ENCODE assay signal across 15 mouse cellular contexts in the genomic region with DNA sequence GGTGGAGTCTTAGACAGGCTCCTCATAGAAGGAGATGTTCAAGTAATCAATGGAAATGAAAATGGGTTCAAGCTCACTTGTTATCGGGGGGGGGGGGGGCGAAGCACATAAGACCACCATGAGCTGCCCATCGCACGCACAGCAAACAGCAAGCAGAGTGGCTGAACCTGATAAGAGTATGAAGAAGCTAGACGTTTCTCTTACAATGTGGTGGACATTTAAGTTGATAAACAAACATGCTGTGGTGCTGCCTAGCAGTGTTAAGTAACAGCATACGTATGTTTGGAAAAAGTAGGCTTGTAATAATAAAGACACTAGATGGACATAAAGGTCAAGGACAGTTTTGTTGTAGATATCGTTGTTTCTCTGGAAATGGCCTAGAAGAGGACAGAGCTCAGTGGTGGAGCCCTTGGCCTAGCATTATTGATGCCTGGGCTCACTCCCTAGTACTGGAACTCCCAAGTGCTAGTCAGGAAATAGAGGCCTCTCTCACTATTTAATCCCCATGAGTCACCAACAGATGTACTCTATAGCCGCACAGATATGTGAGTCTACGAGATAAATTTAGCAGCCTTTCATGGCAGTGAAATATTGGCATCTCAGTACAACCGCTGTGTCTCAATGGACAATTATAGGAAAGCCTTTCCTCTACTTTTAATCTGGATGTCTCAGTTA. TPM values are rescaled to one million over a fixed set of nuclear protein-coding genes. Genes with fewer than 3 reads are reported as not detected.
DNase-seq lines count a peak whose midpoint lies in the region; ATAC-seq lines count a peak whose summit lies in the region.
"Had no signal": no experiment of that assay in that cellular context is flagged by ENCODE, and none has a peak within 500 bp of the region (broad histone marks: within the 10 kb centered on the region; RNA-seq: fewer than 3 reads in every experiment).

No protein-coding gene starts in this region.

- peaks cover 14% of the 10 kb centered on the region for H3K4me1 ChIP-seq in heart, embryonic 12.5 days (replicated peaks)
- peaks cover 3% of the 10 kb centered on the region for H3K4me1 ChIP-seq in heart, embryonic 10.5 days
- peaks cover 18% of the 10 kb centered on the region for H3K4me1 ChIP-seq in liver, embryonic 11.5 days (replicated peaks; ENCODE audit: control insufficient read depth, insufficient read depth, low read length)

- H3K27ac ChIP-seq in heart, embryonic 12.5 days (ENCODE audit: poor library complexity, severe bottlenecking), result 0 out of 2 replicates have a peak overlapping the region, but pooled peaks have one; percentile 26
- no peak overlapping the region for H3K27ac ChIP-seq in heart, embryonic 10.5 days
- H3K27ac ChIP-seq in liver, embryonic 11.5 days (ENCODE audit: low read depth, low read length), result peak overlapping the region; percentile 89
- H3K27ac ChIP-seq: stomach, postnatal 0 days had no signal

- H3K4me2 ChIP-seq in heart, embryonic 12.5 days, result no peak overlapping the region
- H3K4me2 ChIP-seq in liver, embryonic 11.5 days, result peak overlapping the region; percentile 29

- WGBS in heart, embryonic 12.5 days, result 51% methylated on average over 9 of the region's 10 CpGs
- WGBS in heart, embryonic 10.5 days, result 64% methylated on average over 10 of the region's 10 CpGs
- 47% methylated on average over 10 of the region's 10 CpGs for WGBS in liver, embryonic 11.5 days

- no peak overlapping the region for H3K9ac ChIP-seq in heart, embryonic 12.5 days
- H3K9ac ChIP-seq in liver, embryonic 11.5 days (ENCODE audit: low read depth, low read length), result no peak overlapping the region; the same call in 1 of the 2 replicates

- H3K4me3 ChIP-seq in heart, embryonic 12.5 days, result no peak overlapping the region
- no peak overlapping the region for H3K4me3 ChIP-seq in heart, embryonic 10.5 days
- H3K4me3 ChIP-seq in liver, embryonic 11.5 days (ENCODE audit: low read depth, low read length), result no peak overlapping the region

- DNase-seq in heart, embryonic 10.5 days (ENCODE audit: low spot score), result no peak
- peak; percentile 20 for DNase-seq in right cerebral cortex, adult 18-20 months
- DNase-seq in right cerebral cortex, postnatal 14 days, result no peak
- DNase-seq in liver, embryonic 11.5 days (ENCODE audit: low spot score), result no peak
- peak; percentile 74 for DNase-seq in telencephalon, adult 2 months (ENCODE audit: low read depth, low spot score)
- no peak for DNase-seq in cerebellum, adult 8-10 months
- DNase-seq in cerebellum, postnatal 10 days, result no peak
- DNase-seq: adrenal gland, postnatal 25 days; cerebellum, adult 11-12 months; kidney, postnatal 36 days; lung, adult 2 months had no signal

- ATAC-seq in heart, embryonic 12.5 days (ENCODE audit: insufficient number of reproducible peaks, low FRiP score), result no peak
- ATAC-seq in liver, embryonic 11.5 days (replicated peaks; ENCODE audit: low FRiP score), result peak; percentile 76
- ATAC-seq: CD4-positive, CD25-positive, alpha-beta regulatory T cell, adult 4 months; hindbrain, embryonic 16.5 days had no signal

- no peaks in the 10 kb centered on the region for H3K27me3 ChIP-seq in heart, embryonic 12.5 days (replicated peaks)
- no peaks in the 10 kb centered on the region for H3K27me3 ChIP-seq in heart, embryonic 10.5 days (ENCODE audit: insufficient read depth, poor library complexity, severe bottlenecking)
- no peaks in the 10 kb centered on the region for H3K27me3 ChIP-seq in liver, embryonic 11.5 days (replicated peaks; ENCODE audit: control insufficient read depth, insufficient read depth, low read length)

- no peaks in the 10 kb centered on the region for H3K36me3 ChIP-seq in heart, embryonic 12.5 days
- H3K36me3 ChIP-seq in heart, embryonic 10.5 days, result no peaks in the 10 kb centered on the region
- H3K36me3 ChIP-seq in liver, embryonic 11.5 days (ENCODE audit: control insufficient read depth, insufficient read depth, low read length), result no peaks in the 10 kb centered on the region

- no peaks in the 10 kb centered on the region; the same call in 1 of the 2 replicates for H3K9me3 ChIP-seq in heart, embryonic 12.5 days (replicated peaks)
- H3K9me3 ChIP-seq in heart, embryonic 10.5 days, result no peaks in the 10 kb centered on the region
- 0 out of 2 replicates have a peak, but pooled peaks cover 3% of the 10 kb centered on the region for H3K9me3 ChIP-seq in liver, embryonic 11.5 days (ENCODE audit: control insufficient read depth, low read length)

RNA-seq across cellular contexts. Expression of gene Ppm1b, which starts 14.0 kb away (rescaled TPM):
- polyA plus RNA-seq in heart, embryonic 12.5 days (2016; fragmentation: Nextera tagmentation; extraction: Ambion mirVana), result 73.9 and 78.9 TPM in 2 replicates
- polyA plus RNA-seq in heart, embryonic 10.5 days (2016; fragmentation: Nextera tagmentation; extraction: Ambion mirVana), result 59.5 and 74.3 TPM in 2 replicates
- polyA plus RNA-seq in liver, embryonic 11.5 days (2014; fragmentation: Nextera tagmentation; extraction: Ambion mirVana), result 73.2 and 80.0 TPM in 2 replicates

Comparison
In these comparisons a context has a peak if more than half of its experiments do, and no peak if none do; other contexts are left out.
1. DNase-seq: peak in right cerebral cortex, adult 18-20 months (single experiment) and telencephalon, adult 2 months (single experiment); none in heart, embryonic 10.5 days (single experiment), right cerebral cortex, postnatal 14 days (single experiment), liver, embryonic 11.5 days (single experiment), cerebellum, adult 8-10 months (single experiment) and cerebellum, postnatal 10 days (0 of 2).